Mouse (Mus musculus) kidney, adult 2 months (tissue): ENCODE measurements around the gene Slc12a4. TPM values are rescaled to one million over a fixed set of nuclear protein-coding genes. Genes with fewer than 3 reads are reported as not detected.
A peak's percentile ranks its signal among the peaks of the same experiment; 100 is the strongest.

ENCODE experiments used
- DNase-seq: peaks from one replicate; pipeline ENCODE4 v3.0.0; 2021
- H3K27ac ChIP-seq: fragments of 200-500 bp; 2 replicates; pipeline ENCODE4 v1.5.1; 2012; ENCODE audit warnings: low read depth, low read length, control low read depth, inconsistent platforms; ENCODE audit not compliant: insufficient read depth
- H3K27me3 ChIP-seq: fragments of 200-500 bp; replicated peaks from 2 replicates; pipeline ENCODE4 v1.6.1; 2012; ENCODE audit warnings: mild to moderate bottlenecking, moderate library complexity, low read length, inconsistent platforms; ENCODE audit not compliant: control insufficient read depth, insufficient read depth
- H3K36me3 ChIP-seq: fragments of 200-500 bp; 2 replicates; pipeline ENCODE4 v1.6.1; 2012; ENCODE audit warnings: mild to moderate bottlenecking, moderate library complexity, low read length, inconsistent platforms; ENCODE audit not compliant: control insufficient read depth, insufficient read depth
- H3K4me1 ChIP-seq: fragments of 200-500 bp; 2 replicates; pipeline ENCODE4 v1.6.1; 2011; ENCODE audit warnings: low read length; ENCODE audit not compliant: control insufficient read depth, insufficient read depth
- H3K4me3 ChIP-seq: fragments of 200-500 bp; 2 replicates; pipeline ENCODE4 v1.5.1; 2011; ENCODE audit warnings: mild to moderate bottlenecking, low read depth, low read length, control low read depth; ENCODE audit not compliant: insufficient read depth
- CTCF ChIP-seq: fragments of 200-500 bp; conservative IDR thresholded peaks from 2 replicates; pipeline ENCODE4 v1.5.1; 2011; ENCODE audit warnings: low read depth, mild to moderate bottlenecking, control low read depth, low read length, moderate library complexity, mixed read lengths; ENCODE audit not compliant: insufficient read depth, insufficient read length
- POLR2A ChIP-seq: fragments of 200-500 bp; IDR thresholded peaks from one replicate; pipeline ENCODE4 v1.6.1; 2011; ENCODE audit warnings: low read depth, low read length, control low read depth
- WGBS: fragments of 180-500 bp; shearing (Covaris S2); methylation state at CpG from one replicate; pipeline ENCODE4 v1.1.7; 2018; 5-methylcytosine and 5-hydroxymethylcytosine counted together
- polyA plus RNA-seq: library from polyadenylated mRNA; depleted of rRNA; stranded (reverse); fragments of >200 nt; gene quantifications from 2 replicates; pipeline ENCODE4 v1.2.3, GENCODE M21; 2012

The Slc12a4 gene
- polyA plus RNA-seq, 1 experiment, result 30.9 TPM

DNA sequence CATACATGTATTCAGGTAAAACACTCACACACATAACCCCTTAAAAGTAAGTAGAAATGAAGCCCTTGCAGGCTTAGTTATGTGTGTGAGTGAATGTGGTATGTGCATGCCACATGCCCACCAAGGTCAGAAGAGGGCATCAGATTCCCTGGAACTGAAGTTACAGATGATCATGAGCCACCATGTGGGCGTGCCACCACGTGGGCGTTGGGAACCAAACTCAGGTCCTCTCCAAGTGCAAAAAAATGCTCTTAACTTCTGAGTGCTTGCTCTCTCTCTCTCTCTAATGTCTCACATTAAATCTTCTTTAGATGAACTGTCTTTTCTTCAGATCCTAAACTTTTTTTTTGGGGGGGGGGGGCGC, 27.6 kb downstream of the Slc12a4 start, which contains the start of gene Psmb10:
Gene Psmb10 (minus strand): TSS at position 139 of the 364 bp plus-strand sequence.
- 13% methylated on average over 4 of the region's 4 CpGs for WGBS
- TF ChIP-seq POLR2A (no peak), CTCF (0 out of 2 replicates have a peak, but pooled peaks have one; percentile 4)
- peaks cover 4% of the 10 kb centered on the region; the same call in 1 of the 2 replicates for H3K4me1 ChIP-seq
- peak within 1 kb of the TSS; percentile 91 for H3K4me3 ChIP-seq
- no peaks in the 10 kb centered on the region for H3K27me3 ChIP-seq
- peak; percentile 42 for DNase-seq
- no peaks in the 10 kb centered on the region for H3K36me3 ChIP-seq
- peak within 1 kb of the TSS; percentile 79 for H3K27ac ChIP-seq

DNA sequence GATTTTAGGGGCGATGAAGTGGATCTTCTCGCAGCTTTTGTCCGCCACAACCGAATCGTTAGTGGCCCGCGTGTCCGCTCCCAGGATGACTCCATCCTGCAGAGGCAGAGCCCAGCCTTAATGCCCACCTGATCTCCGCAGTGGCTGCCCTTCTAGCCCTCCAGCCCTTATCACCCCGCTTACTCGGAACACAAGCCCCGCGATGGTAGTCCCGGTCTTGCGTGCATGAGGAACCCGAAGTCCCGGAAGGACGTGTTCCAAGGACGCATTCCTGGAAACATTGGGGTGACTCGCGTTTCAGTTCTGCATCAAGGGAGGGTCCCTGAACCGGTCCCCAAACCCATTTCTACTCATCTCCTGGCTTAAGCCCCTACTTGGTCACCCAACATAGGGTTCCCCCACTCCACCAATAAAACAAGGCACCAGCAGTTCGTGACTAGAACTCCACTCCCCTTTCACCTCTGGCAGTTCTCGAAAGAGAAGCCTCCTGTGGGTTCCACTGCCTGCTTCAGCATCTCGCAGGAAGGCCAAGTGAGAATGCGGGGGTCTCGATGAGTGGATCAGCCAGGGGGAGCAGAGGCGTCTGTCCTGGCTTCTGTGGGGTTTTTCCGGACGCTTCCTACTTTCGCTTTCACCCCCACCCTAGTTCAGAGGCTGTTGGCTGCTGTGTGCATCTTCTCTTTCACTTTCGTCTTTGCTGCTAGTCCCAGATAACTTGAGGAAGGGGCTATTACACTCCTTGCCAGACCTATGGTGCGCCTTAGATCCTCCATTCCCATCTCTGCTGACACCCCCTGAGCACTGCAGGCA, 28.2 kb downstream of the Slc12a4 start:
- DNase-seq, result peak; percentile 69
- under 1% methylated on average over 33 of the region's 33 CpGs for WGBS
- Histone ChIP-seq H3K27ac (peak overlapping the region; percentile 79), H3K4me1 (peaks cover 4% of the 10 kb centered on the region; the same call in 1 of the 2 replicates), H3K36me3 (no peaks in the 10 kb centered on the region), H3K27me3 (no peaks in the 10 kb centered on the region), H3K4me3 (peak overlapping the region; percentile 91)
- TF ChIP-seq POLR2A (no peak), CTCF (no peak)

DNA sequence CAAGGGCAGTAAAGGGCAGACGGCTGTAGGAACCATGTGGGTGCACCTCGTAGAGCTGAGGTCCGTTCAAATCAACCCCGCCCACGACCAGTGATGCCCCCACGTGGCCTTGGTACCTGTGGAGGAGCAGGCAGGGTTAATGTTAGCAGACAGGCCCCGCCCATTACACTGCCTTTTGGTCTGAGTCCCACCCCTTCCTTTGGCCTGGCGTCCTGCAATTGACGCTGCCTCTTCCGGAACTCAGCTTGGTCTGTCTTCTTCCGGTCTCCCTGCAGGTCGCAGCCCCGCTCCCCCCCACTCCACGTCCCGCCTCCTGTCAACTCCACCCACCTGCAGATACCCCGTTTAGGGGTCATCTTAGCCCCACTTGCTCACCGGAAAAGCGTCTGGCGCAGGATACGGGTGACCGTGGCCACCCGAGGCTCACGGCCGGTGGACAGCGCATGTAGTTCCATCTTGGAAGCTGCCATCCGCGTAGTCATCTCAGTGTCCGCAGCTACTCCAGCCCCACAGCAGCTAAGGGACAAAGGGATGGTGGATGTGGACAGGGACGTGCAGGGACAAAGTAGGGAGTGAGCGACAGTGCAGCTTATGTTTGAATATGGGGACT, 28.9 kb downstream of the Slc12a4 start:
- peak; percentile 97 for DNase-seq
- H3K4me1 ChIP-seq, result peaks cover 4% of the 10 kb centered on the region; the same call in 1 of the 2 replicates

DNA sequence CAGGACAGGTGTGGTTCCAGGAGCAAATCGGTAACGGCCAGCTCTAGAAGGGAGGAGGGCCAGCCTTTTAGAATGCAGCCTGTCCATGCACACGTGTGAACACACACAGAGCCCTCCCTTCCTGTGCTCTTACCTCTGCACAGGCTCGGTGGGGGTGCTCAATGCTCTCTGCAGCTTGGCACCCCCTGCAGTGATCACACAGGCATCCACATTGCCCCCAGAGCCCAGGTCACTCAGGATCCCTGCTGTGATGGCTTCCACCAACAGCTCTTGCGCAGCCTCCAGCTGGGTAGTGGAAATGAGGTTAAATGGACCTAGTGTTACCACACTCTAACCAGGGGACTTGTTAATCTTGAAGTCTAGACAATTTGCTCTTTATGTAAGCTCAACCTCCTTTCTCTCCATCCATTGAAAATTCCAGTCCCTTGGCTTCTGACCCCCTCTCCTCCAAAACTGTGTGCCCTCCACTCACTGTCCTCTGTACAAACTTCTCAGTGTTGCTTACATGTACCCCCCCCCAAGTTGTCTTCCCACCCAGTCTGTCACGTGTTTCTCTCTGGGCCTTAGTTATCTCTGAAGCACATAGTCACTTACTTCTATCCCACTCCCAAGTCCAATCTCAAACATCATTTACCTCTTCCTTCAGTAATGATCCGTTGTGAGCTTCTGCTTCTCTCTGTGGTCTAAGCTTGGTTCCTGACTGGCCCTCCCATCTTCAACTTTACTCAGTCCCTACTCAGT, 29.9 kb downstream of the Slc12a4 start:
- DNase-seq, result no peak
- no peaks in the 10 kb centered on the region for H3K36me3 ChIP-seq
- no peak overlapping the region for H3K4me3 ChIP-seq
- peaks cover 4% of the 10 kb centered on the region; the same call in 1 of the 2 replicates for H3K4me1 ChIP-seq
- WGBS, result 38% methylated on average over 7 of the region's 7 CpGs
- TF ChIP-seq POLR2A (no peak), CTCF (no peak)
- H3K27me3 ChIP-seq, result no peaks in the 10 kb centered on the region
- H3K27ac ChIP-seq, result no peak overlapping the region

More for the DNA sequence above, 28.9 kb downstream of the Slc12a4 start:
- H3K27me3 ChIP-seq, result no peaks in the 10 kb centered on the region
- no peaks in the 10 kb centered on the region for H3K36me3 ChIP-seq
- H3K27ac ChIP-seq, result peak overlapping the region; percentile 79
- TF ChIP-seq CTCF (0 out of 2 replicates have a peak, but pooled peaks have one; percentile 14), POLR2A (peak; percentile 78)
- under 1% methylated on average over 30 of the region's 30 CpGs for WGBS
- H3K4me3 ChIP-seq, result peak overlapping the region; percentile 91

GRCm38 (mm10) chr8:105935105-105935504, 30.8 kb downstream of the Slc12a4 start:
- Histone ChIP-seq H3K36me3 (no peaks in the 10 kb centered on the region), H3K27me3 (no peaks in the 10 kb centered on the region), H3K4me3 (no peak overlapping the region), H3K27ac (no peak overlapping the region), H3K4me1 (peaks cover 4% of the 10 kb centered on the region; the same call in 1 of the 2 replicates)
- TF ChIP-seq CTCF (no peak), POLR2A (no peak)
- 75% methylated on average over 6 of the region's 6 CpGs for WGBS
- DNase-seq, result no peak

GRCm38 (mm10) chr8:105933762-105934161, 32.1 kb downstream of the Slc12a4 start, which contains the start of gene Ctrl:
TSS of gene Ctrl (minus strand) at chr8:105933862.
- no peak for DNase-seq
- WGBS, result 91% methylated on average over 2 of the region's 2 CpGs
- H3K27ac ChIP-seq, result no peak within 1 kb of the TSS
- H3K4me1 ChIP-seq, result peaks cover 4% of the 10 kb centered on the region; the same call in 1 of the 2 replicates
- no peaks in the 10 kb centered on the region for H3K36me3 ChIP-seq
- H3K4me3 ChIP-seq, result no peak within 1 kb of the TSS
- TF ChIP-seq POLR2A, result no peak
- no peak for TF ChIP-seq CTCF
- H3K27me3 ChIP-seq, result no peaks in the 10 kb centered on the region
